Mouse (Mus musculus): ENCODE data around the gene Chd5.

Chd5 gene

DNA sequence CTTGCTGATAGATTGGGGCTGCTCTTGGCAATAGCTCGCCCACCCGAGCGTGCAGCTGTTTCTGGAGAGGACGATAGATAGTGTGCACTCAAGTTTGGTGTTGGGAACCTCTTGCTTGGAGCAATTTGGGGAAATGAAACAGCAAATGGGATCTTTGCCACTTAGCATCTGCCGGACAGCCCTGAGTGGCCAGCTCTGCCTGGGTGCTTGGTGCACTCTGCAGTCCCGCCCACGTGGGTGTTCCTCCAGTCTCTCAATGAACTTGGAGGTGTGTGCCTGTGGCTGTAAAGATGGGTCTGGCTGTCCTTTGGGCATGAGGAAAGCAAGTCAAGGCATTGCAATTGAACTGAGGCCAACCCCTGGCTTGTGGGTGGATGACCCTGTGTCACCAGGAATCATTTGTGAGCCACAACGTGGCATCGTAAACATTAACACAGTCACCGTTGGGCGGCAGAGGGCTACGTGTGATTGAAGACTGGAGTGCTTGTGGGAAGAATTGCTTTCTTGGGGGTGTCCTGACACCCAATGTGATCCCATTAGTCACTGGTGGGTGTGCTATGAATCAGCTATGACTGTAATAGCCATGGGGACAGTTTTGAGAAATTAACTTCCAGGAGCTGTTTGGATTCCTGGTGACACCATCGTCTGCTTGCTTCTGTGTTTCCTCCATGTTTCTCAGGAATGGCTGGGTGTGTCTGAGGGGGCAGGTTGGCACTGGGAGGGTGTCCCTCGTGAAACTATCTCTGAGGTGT, 15.6 kb downstream of the Chd5 start:
- no peak for DNase-seq (ENCODE audit: low spot score)

DNA sequence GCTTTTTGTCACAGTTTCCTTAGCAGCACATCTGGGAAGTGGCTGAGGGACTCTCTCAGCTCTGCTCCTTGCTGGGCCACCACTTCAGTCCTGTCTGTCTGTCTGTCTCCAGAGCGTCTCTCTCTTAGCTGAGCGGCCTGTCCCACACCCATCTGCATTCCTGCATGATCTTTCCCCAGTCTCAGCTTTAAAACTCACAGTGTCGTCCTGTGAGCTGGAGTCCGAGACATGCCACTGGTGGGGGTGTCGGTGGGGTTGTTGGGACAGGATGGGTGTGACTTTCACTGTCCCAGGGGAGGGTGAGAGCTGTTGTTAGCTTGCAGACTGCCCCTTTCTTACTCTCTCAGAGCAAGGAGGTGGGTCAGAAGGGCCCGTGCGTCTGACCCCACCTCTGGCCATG, 17.2 kb downstream of the Chd5 start:
- no peak for DNase-seq (ENCODE audit: low spot score)

DNA sequence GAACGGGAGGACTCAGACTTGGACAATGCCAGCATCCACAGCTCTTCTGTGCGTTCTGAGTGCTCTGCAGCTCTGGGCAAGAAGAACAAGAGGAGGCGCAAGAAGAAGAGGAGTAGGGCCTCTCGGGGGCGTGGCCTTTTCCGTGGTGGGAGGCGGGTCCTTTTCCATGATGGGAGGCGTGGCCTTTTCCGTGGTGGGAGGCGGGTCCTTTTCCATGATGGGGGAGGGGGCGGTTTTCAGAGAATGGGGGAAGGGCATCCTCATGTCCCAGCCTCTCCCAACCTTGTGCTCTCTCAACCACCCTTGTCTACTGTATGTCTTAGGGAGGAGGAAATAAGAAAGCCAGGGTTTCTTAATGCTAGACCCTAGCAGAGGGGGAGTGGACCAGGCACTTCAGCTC, 21.2 kb downstream of the Chd5 start:
- DNase-seq (ENCODE audit: low spot score) = no peak

DNA sequence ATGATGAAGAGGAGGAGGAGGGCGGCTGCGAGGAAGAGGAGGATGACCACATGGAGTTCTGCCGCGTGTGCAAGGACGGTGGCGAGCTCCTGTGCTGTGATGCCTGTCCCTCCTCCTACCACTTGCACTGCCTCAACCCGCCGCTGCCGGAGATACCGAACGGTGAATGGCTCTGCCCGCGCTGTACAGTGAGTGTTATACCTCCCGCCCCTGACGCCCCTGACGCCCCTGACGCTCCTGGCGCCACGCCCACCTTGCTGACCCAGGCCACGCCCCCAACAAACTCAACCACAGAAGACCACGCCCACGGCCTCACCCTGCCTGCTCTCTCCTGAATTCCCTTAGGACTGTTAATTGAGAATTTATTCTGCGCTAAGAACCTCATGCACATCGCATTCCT, 22.4 kb downstream of the Chd5 start:
- DNase-seq (ENCODE audit: low spot score) = no peak

DNA sequence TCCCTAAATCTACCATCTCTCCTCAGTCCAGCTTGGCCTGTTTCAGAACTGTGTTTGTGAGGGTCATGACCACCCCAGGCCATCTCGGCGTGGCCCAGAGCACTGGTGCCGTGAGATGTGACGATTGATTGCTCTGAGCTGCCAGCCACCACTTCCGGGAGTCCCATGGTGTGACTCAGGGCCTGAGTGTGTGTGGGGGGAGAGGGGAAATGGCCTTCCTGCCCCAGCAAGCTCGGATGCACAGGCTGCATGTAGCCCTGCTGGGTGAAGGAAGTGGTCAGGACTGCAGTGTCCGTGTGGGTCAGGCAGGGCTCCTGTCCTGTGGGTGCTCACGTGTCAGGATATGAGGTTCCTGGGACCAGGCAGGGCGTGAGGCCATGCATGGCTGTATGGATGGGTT, 23.7 kb downstream of the Chd5 start:
- DNase-seq (ENCODE audit: low spot score) = no peak

DNA sequence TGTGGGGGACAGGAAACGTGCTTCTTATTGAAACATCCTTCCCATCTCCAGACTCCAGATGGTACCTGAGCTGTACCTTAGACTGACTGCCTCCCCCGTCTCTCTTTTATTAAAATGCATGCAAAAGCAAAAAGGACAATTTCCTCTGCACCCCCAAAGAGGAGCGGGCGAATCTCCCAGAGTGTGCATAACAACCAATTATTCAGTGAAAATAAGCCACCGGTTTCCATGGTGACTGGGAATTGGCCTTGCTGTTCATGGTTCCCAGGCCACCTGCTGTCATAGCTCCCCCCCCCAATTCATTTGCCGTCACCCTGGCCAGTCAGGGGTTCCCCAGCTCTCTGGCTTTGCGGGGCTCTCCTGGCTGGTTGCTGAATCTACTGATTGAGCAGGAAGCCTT, 26.8 kb downstream of the Chd5 start:
- DNase-seq (ENCODE audit: low spot score) = no peak

DNA sequence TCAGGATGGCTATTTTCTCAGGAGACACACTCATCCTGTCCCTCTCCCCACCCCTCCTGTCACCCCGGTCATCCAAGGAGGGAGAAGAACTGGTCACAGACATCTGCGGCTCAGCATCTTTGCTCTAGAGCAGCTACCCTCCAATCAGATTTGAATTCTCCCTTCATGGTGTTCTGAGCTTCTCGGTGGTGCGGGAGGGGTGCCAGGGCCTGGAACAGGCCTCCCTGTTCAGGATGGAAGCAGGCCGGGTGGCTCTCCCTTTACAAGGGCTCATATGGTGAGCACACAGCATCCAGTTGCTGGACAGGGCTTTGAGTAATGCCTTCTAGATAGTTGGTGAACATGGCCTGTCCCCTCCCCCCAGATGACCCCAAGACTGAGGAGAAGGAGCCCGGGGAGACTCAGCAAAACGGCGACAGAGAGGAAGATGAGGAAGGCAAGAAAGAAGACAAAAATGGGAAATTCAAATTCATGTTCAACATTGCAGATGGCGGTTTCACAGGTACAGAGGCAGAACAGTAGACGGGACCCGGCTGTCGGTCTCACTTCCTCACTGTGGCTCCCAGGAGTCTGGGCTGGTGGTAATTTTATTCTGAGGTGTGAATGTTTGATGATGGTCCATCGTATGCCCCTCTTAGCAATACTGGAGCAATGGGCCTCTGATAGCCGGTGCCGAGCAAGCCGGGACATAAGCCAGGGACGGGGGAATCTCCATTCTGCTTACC, 44.2 kb downstream of the Chd5 start:
- no peak for DNase-seq (ENCODE audit: low spot score)

DNA sequence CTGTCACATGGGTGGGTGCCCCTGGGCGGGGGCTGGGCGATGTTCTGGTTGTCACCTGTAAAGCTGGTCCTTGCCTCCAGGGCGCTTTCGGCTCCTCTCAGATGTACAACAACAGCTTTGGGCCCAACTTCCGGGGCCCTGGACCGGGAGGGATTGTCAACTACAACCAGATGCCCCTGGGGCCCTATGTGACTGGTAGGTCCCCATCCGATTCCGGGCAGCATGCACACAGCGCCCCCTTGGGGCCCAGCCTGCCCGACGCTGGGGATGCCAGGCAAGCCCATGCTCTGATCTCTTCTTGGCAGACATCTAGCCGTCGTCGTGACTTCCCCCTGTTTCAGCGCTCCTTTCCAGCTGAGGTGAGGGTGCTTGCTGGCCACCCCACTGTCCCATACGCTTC, 47.2 kb downstream of the Chd5 start:
- no peak for DNase-seq (ENCODE audit: low spot score)

DNA sequence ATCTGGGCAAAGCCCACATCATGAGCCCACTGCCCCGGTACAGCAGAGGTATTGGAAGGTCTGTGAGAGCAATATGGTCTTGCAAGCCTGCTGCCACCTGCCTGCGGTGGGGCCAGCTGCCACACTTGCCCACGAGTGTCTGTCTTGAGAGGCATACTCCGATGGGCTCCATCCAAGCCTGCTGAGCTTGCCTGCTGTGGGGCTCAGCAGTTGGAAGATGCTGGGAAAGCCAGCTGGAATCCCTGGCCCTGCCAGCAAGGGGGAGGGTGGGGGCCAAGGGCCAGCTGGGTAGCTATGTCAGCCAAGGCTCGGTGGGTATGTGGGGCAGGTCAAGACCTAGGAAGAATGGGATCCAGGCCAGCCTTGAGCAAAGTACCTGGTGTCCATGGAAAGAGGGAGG, 53.7 kb downstream of the Chd5 start:
- DNase-seq (ENCODE audit: low spot score) = no peak

DNA sequence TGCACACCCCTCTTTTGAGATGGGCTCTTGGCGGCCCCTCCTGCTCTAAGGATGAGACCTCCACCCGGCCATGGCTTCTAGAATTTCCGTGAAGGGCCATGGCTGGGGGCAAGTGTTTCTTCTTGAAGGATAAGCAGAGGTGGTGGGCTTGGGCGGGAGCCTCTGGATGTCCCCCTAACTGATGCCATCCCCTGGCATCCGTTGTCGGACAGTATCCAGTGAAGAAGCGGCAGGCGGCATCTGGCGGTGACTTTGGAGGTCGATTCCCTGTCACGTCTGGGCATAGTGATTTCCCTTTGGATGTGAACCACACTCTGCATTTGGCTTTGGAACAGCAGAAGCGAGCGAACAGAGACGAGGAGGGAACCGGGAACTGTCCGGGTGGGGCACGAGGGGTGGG, 54.2 kb downstream of the Chd5 start:
- no peak for DNase-seq (ENCODE audit: low spot score)

DNA sequence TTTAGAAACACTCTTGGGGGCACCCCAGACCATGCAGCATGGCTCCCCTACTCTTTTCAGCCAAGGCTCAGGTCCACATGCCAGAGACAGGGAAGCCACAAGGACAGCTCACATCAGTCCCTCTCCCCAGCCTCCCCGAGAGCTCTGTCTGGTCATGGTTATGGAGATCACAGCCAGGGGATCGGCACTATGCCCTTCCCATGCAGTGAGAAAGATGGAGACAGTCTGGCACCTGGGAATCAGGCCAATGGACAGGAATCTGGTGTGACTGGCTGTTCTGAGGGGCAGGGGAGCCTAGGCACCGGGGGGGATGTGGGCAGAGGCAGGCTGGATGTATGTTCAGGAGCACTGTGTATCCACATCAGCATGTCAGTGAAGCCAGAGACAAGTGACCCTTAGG, 60.5 kb downstream of the Chd5 start:
- no peak for DNase-seq (ENCODE audit: low spot score)

DNA sequence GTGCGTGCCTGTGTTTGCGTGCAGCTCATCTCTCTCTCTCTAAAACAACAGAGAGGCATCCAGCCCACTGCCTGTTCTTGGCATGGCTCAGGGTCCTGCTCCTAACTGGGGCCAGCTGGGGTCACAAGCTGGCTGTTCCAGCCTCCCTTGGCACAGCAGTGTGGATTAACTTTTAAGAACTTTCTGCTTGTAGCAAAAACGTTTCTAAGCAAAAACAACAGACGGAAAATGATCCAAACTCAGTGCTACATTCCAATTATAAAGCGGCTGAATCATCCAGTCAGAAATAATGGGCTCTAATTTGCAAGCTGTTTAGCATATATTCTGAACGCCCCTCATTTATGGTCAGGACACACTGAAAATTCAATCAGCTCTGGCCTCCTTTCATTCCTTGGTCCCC, 66.7 kb downstream of the Chd5 start:
- no peak for DNase-seq (ENCODE audit: low spot score)

DNA sequence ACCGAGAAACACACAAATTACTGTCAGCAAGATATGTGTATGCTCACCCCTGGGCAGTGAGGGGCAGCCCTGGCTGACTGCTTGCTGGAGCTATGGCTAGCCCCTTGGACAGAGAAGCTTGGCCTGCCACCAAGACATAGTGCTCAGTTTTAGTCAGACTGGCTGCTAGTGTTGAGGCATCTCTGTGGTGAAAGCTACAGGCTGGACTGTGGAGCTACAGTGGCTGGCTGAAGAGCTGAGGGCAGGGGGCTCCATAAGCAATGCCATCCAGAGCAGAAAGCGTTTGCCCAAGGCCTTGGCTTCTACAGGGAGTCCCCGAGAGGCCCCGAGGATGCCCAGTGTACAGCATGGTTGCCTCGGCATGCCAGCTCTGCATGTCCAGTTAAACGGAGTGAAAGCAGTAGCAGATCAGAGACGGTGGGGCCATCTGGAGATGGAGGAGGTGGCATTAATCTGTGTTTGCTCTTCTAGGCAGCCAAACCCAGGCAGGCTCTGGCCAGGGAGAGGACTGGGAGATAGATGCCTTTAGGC, 67.3 kb downstream of the Chd5 start:
- no peak for DNase-seq (ENCODE audit: low spot score)

DNA sequence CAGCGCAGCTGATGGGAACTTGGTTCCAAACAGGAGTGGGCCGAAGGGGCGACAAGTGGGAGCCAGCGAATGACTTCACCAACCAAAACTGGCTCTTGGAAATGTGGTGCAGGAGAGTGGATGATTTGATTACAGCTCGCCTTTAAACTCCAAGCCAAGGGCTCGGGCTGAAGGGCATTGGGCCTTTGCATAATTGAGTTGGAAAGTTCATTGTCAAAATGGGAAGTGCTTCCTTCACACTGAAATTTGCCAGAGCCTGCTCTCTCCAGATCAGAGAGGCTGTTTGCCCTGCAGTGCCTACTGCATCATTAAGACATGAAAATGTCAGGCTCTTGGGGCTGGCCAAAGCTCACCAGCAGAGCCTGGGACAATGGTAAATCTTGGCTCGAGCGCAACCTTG, 68.1 kb downstream of the Chd5 start:
- DNase-seq (ENCODE audit: low spot score) = no peak

DNA sequence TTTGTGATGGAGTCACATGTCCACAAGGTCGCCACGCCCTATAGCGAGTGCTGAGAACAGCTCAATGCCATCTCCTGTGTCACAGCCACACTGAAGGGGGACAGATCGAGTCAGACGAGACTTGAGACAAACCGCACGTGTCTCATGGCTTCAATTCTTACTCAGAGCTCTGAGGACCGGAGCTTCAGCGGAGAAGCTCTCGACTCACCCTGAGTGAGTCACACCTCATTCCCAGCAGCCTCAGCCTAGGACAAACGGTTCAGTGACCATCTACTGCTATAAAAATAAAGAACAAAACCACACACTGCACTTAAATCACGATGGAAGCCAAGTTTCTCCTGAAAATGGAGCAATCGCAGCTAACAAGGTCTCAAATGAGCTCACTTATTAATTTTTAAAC, 72.5 kb downstream of the Chd5 start:
- no peak for DNase-seq (ENCODE audit: low spot score)

DNA sequence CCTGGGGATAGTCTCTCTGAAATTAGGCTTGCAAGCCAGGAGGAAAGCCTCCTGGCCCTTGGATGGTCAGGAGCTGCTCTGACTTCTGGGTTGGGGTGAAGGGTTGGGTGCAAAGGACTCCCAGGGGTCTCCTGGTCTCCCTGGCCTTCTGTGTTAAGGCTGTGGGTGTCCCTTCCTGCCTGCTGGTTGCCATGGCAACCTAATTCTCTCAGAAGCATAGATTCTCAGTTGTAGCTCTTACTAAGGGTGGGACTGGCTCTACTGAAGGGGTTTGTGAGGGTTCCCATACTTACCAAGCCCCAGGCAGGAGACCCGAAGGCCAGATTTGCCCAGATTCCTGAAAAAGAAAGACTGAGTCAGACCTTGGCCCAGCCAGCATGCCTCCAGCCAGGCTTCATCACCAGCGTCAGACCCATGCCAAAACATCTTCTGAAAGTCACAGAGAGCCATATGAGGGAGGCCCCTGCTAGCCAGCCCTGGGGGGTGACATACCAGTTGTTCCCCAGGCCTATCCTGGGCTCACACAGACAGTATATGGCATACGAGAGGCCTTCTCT, 74.2 kb downstream of the Chd5 start:
- no peak for DNase-seq (ENCODE audit: low spot score)

DNA sequence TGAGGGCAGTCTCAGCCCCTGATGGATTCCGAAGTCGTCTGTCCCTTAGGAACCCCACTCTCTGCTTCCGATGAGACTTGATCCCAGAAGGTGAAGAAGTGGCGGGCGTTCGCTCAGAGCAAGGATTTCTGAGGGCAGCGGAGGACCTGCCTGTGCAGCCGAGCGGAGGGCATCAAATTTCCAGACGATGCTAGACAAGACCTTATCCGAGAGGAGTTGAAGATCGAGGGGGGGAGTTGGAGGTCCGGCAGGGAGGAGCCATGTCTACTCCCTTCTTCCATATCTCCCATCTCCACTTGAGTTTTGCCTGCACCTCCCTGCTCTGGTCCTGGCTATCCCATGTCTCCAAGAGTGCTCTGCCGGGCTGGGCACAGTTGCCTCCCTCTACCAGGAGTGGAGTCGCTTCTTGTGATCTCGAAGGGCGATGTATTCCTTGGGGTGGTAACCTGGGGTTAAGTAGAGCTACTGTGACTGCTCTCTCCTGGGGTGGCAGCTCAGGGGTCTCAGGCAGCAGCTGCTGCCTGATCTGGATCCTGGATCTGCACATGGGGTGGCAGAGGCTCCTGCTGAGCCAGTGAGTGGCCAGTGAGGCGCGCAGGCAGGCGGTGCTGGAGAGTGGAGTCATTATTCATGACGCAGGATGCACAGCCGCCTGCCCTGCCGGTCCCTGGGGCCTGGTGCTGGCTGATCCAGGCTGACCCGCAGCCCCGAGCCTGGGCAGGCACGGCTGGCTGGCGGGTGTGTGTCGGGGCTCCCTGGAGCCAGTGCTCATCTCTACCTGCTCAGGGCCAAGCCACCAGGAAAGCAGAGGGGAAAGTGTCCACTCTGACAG, 80.0 kb downstream of the Chd5 start:
- no peak for DNase-seq (ENCODE audit: low spot score)

DNA sequence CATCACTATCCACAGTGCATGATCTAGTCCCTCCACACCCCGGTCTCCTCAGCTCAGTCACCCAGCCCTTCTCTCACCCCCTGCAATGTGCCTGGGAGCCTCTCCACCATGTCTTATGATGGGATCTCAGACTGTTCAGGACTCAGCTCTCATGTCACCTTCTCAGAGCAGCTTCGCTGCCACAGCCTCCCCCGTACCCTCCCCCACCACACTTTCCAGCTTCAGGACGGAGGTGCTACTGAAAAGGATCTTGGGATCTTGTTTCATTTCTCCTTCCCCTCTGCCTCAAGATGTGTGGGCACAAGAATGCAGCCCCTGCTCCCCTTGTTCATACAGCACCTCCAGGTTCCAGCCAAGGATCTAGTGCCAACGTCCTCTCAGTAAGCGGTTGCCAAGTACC, 85.1 kb downstream of the Chd5 start:
- no peak for DNase-seq (ENCODE audit: low spot score)

DNA sequence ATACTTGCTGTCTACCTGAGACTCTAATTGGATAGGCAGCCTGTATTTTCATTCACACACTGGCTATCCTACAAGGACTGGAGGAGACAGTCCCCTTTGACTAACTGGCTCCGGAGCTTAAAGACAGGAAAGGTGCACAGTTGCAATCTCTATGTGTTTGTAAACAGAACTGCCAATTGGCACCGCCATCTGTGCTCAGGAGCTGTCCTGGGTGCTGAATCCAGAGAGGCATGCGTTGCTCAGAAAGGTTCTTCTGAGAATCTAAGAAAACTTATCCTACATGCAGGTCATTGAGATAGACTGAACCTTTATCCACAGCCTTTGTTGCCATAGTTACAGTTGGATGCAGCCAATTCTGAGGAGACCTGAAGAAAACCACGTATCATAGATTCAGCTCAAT, 85.9 kb downstream of the Chd5 start:
- no peak for DNase-seq (ENCODE audit: low spot score)

DNA sequence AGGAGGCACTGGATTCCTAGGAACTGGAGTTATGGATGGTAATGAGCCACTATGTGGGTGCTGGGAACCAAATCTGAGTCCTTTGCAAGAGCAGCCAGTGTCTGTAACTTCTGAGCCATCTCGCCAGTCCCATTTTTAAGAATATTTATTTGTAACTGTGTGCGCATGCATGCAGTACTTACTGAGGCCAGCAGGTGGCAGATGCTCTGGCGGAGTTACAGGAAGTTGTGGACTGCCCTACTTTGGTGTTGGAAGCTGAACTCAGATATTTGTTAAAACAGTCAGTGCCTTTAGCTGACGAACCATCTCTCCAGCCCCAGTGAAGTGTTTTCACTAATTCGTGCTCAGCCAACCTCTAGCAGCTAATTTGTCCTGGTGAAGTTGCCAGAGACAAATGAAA, 86.5 kb downstream of the Chd5 start:
- DNase-seq (ENCODE audit: low spot score) = no peak

DNA sequence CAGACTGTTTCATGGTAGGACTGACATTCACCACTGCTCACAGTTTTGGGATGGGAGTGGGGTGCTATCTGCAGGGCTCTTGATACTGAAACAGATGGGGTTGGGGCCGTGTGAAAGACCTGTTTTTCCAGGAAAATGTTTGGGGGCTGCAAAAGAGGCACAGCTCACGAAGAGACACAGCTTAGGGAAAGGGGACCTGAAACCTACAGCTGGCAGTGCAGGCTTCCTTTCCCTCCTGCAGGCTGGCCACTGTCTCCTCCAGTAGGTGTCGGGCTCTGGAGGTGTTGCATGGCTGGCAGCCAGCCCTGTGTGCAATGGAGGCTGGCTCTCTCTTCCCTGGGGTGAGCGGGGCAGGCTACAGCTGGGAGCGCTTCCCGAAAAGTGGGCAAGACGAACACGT, 89.8 kb downstream of the Chd5 start:
- DNase-seq (ENCODE audit: low spot score) = no peak

DNA sequence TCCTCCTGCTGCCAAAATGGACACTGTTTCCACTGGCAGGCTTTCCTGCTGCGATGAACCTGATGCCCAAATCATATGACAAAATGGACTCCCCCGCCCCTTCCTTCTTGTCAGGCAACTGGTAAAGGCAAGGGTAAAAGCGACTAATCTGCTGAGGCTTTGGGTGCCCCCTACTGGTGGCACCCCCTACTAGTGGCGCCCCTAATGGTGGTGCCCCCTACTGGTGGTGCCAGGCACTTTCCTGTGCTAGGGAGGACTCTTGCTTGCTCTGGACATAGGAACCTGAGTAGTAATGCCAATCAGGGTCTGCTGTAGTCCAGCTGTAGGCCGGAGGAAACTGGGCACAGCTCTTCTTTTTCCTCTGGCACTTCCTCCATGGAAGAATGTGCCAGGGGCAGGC, 93.9 kb downstream of the Chd5 start:
- DNase-seq (ENCODE audit: low spot score) = no peak

DNA sequence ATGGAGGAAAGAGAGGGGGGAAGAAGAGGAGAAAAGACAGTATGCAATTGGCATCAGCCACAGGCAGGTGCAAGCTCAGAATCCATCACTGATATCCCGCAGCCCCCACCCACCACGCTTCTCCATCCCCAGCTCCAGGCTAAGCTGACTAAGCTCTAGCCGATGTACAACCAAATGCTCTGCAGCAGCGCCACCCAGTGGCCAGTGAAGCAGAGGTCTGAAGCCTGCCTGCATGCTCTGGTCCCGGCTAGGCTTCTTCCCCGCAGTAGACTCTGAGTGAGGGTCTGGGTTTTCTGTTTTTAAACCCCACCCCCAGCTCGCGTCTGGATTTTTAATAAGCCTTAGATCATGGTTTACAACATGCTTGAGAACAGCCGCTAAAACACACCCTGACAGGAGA, 96.4 kb downstream of the Chd5 start:
- peak; percentile 40 for DNase-seq (ENCODE audit: low spot score)

Data from ovary, adult 18-20 months (tissue).